In the genomic region with DNA sequence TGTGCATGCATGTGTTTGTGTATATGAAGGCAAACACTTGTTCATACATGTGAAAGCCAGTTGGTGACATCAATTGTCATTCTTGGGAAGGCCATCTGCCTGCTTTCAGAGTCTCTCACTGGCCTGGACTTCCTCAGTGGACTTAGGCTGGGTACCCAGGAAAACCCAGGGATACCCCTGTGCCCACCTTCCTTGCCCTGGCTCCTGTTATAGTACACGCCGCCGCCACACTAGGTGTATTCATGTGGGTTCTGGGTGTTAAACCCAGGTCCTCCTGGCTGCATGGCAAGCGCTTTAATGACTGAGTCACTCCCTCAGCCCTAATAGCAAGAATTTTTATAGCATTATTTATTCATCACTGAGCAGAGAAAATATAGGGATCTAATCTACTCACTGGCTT, we compare ENCODE assay signal across 14 mouse cellular contexts.
"Had no signal": no experiment of that assay in that cellular context is flagged by ENCODE, and none has a peak within 500 bp of the region (broad histone marks: within the 10 kb centered on the region; RNA-seq: fewer than 3 reads in every experiment).

No protein-coding gene starts in this region.

- H3K4me3 ChIP-seq: limb, embryonic 12.5 days; limb, embryonic 15.5 days; megakaryocyte, embryonic 14.5 days; midbrain, embryonic 12.5 days had no signal

- H3K36me3 ChIP-seq: limb, embryonic 12.5 days; limb, embryonic 15.5 days; midbrain, embryonic 12.5 days had no signal

- DNase-seq: kidney, postnatal 4 days; left cerebral cortex, postnatal 4 days; liver, postnatal 0 days; thymus, adult 18-20 months; thymus, postnatal 36 days had no signal

- H3K9me3 ChIP-seq: limb, embryonic 12.5 days; limb, embryonic 15.5 days; megakaryocyte, embryonic 14.5 days; midbrain, embryonic 12.5 days had no signal

- H3K27me3 ChIP-seq: limb, embryonic 12.5 days; limb, embryonic 15.5 days; midbrain, embryonic 12.5 days had no signal

- H3K4me1 ChIP-seq: limb, embryonic 12.5 days; limb, embryonic 15.5 days; megakaryocyte, embryonic 14.5 days; midbrain, embryonic 12.5 days had no signal

- H3K9ac ChIP-seq: limb, embryonic 12.5 days; limb, embryonic 15.5 days; liver, embryonic 14.5 days; liver, postnatal 0 days; lung, embryonic 14.5 days; midbrain, embryonic 12.5 days had no signal

- H3K4me2 ChIP-seq: limb, embryonic 12.5 days; limb, embryonic 15.5 days; liver, embryonic 11.5 days; lung, embryonic 14.5 days; midbrain, embryonic 12.5 days had no signal

- H3K27ac ChIP-seq: limb, embryonic 12.5 days; limb, embryonic 15.5 days; liver, embryonic 14.5 days; macrophage; midbrain, embryonic 12.5 days had no signal

- ATAC-seq: liver, postnatal 0 days; lung, postnatal 0 days had no signal
